ENCODE assay signal across 8 mouse cellular contexts in the genomic region with DNA sequence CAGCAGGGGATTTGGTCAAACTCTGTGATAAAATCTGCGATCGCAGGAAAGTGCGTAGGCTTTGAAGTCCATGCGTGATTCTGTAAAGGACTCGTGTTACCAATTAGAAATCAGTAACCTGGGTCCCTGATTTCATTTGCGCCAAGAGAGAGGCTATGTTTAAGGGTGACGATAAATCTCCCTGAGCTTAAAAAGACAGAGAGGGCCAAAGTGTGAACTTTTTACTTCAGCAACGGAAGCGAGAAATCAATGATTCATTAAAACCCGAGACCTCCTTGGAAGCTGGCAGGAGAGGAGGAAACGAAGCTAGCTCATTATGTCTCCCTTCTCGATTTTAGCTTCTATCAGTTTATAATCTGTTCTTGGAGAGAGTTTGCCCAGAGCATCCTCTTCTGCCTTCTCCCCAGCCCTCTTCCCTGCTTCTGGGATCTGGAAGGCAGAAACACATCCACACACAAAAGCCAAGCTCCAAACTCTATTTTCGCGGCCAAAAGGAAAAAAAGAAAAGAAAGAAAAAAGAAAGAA. TPM values are rescaled to one million over a fixed set of nuclear protein-coding genes. Genes with fewer than 3 reads are reported as not detected.
DNase-seq lines count a peak whose midpoint lies in the region; ATAC-seq and TF ChIP-seq lines count a peak whose summit lies in the region.

No protein-coding gene starts in this region.

- peak overlapping the region; percentile 88 for H3K4me2 ChIP-seq in forebrain, embryonic 14.5 days (ENCODE audit: low read length)
- H3K4me2 ChIP-seq in limb, embryonic 13.5 days (replicated peaks), result peak overlapping the region; percentile 93

- no peaks in the 10 kb centered on the region for H3K9me3 ChIP-seq in forebrain, embryonic 14.5 days (replicated peaks; ENCODE audit: control insufficient read depth, low read length)
- no peaks in the 10 kb centered on the region for H3K9me3 ChIP-seq in limb, embryonic 13.5 days

- no peak for TF ChIP-seq CTCF in layer of hippocampus, adult 2 months (conservative IDR thresholded peaks at IDR 0.05)
- no peak for TF ChIP-seq CTCF in small intestine, adult 2 months (IDR thresholded peaks at IDR 0.05; ENCODE audit: extremely low read depth, insufficient read length, insufficient replicate concordance, low read depth, low read length)

- WGBS in forebrain, embryonic 14.5 days, result under 1% methylated on average over 14 of the region's 14 CpGs
- 2% methylated on average over 14 of the region's 14 CpGs for WGBS in limb, embryonic 13.5 days
- WGBS in small intestine, adult 2 months, result 5% methylated on average over 14 of the region's 14 CpGs

- no peak for TF ChIP-seq POLR2A in small intestine, adult 2 months (IDR thresholded peaks at IDR 0.05; ENCODE audit: low read depth, low read length)

- H3K4me1 ChIP-seq in forebrain, embryonic 14.5 days (ENCODE audit: control insufficient read depth, insufficient read depth, low read length), result peaks cover 6% of the 10 kb centered on the region; the same call in 1 of the 2 replicates
- H3K4me1 ChIP-seq in limb, embryonic 13.5 days, result peaks cover 22% of the 10 kb centered on the region; the same call in 1 of the 2 replicates
- no peaks in the 10 kb centered on the region; the same call in 1 of the 2 replicates for H3K4me1 ChIP-seq in small intestine, adult 2 months (ENCODE audit: control insufficient read depth, insufficient read depth, insufficient read length, low read length)

- no peaks in the 10 kb centered on the region for H3K36me3 ChIP-seq in forebrain, embryonic 14.5 days (ENCODE audit: control insufficient read depth, insufficient read depth, low read length)
- H3K36me3 ChIP-seq in limb, embryonic 13.5 days, result no peaks in the 10 kb centered on the region
- H3K36me3 ChIP-seq in small intestine, adult 2 months (ENCODE audit: control insufficient read depth, insufficient read depth, low read length), result no peaks in the 10 kb centered on the region

- ATAC-seq in forebrain, embryonic 14.5 days, result no peak
- ATAC-seq in limb, embryonic 13.5 days (ENCODE audit: low FRiP score, low read depth), result no peak

- H3K27ac ChIP-seq in layer of hippocampus, adult 2 months, result no peak overlapping the region
- no peak overlapping the region for H3K27ac ChIP-seq in forebrain, embryonic 14.5 days (ENCODE audit: low read depth, low read length)
- peak overlapping the region; percentile 67; the same call in 1 of the 2 replicates for H3K27ac ChIP-seq in limb, embryonic 13.5 days
- H3K27ac ChIP-seq in small intestine, adult 2 months (ENCODE audit: insufficient read depth, low read depth, low read length), result no peak overlapping the region

- peaks cover 37% of the 10 kb centered on the region for H3K27me3 ChIP-seq in forebrain, embryonic 14.5 days (replicated peaks; ENCODE audit: control insufficient read depth, insufficient read depth, low read length)
- 0 out of 2 replicates have a peak, but pooled peaks cover 4% of the 10 kb centered on the region for H3K27me3 ChIP-seq in limb, embryonic 13.5 days
- H3K27me3 ChIP-seq in small intestine, adult 2 months (ENCODE audit: control insufficient read depth, insufficient read depth, low read length), result peaks cover 15% of the 10 kb centered on the region

- DNase-seq in layer of hippocampus, adult 2 months (ENCODE audit: low spot score in 2 of 2), result no peak
- no peak for DNase-seq in layer of hippocampus, postnatal 36 days
- no peak for DNase-seq in forebrain, embryonic 14.5 days (ENCODE audit: low spot score)
- DNase-seq in left cerebral cortex, adult 8-10 months (ENCODE audit: low spot score in 2 of 2), result no peak
- DNase-seq in ovary, postnatal 36 days (ENCODE audit: low spot score), result no peak
- DNase-seq in urinary bladder, postnatal 4 days (ENCODE audit: low spot score in 2 of 2), result no peak

- H3K9ac ChIP-seq in forebrain, embryonic 14.5 days (ENCODE audit: low read length), result no peak overlapping the region; the same call in none of the 2 replicates
- peak overlapping the region; percentile 60; the same call in 1 of the 2 replicates for H3K9ac ChIP-seq in limb, embryonic 13.5 days

- peak overlapping the region; percentile 62 for H3K4me3 ChIP-seq in layer of hippocampus, adult 2 months
- H3K4me3 ChIP-seq in forebrain, embryonic 14.5 days (ENCODE audit: low read depth, low read length), result peak overlapping the region; percentile 45
- peak overlapping the region; percentile 61 for H3K4me3 ChIP-seq in limb, embryonic 13.5 days
- H3K4me3 ChIP-seq in small intestine, adult 2 months (ENCODE audit: low read depth, low read length), result peak overlapping the region; percentile 32

RNA-seq across cellular contexts. Expression of gene Fgf10, which starts 44.1 kb away (rescaled TPM):
- total RNA-seq in layer of hippocampus, adult 2 months (2021), result 10 to 100 TPM; 13.6 TPM
- 10 to 100 TPM; 13.9 to 14.5 TPM for total RNA-seq in layer of hippocampus, postnatal 36 days (2021)
- polyA plus RNA-seq in forebrain, embryonic 14.5 days (2014; fragmentation: Nextera tagmentation; extraction: Ambion mirVana), result 0.52 and 0.59 TPM in 2 replicates
- 8.9 and 10.0 TPM in 2 replicates for polyA plus RNA-seq in limb, embryonic 13.5 days (2015; fragmentation: Nextera tagmentation; extraction: Ambion mirVana)
- 0.11 and 0.34 TPM in 2 replicates for polyA plus RNA-seq in small intestine, adult 2 months (2012; rRNA removed)
- total RNA-seq in left cerebral cortex, adult 8-10 months (2022), result 1 to 10 TPM; 3.3 to 5.0 (median 3.8) TPM
